Mouse (Mus musculus) C2C12 (cell line): ENCODE measurements around the gene Gm3646.

Source experiments
- CTCF ChIP-seq: IDR thresholded peaks from one replicate; pipeline ENCODE4 v1.5.1; 2011; ENCODE audit not compliant: control insufficient read depth, insufficient read depth, insufficient read length
- USF1 ChIP-seq: IDR thresholded peaks from one replicate; pipeline ENCODE4 v1.6.1; 2011; ENCODE audit warnings: low read depth, mild to moderate bottlenecking, control low read depth, moderate library complexity

GRCm38 (mm10) chr1:39838487-39839169 is 33.5 kb upstream of the Gm3646 start:
- no peak for TF ChIP-seq CTCF
- TF ChIP-seq USF1 = no peak
